ENCODE assay signal across 25 mouse cellular contexts in genomic region chr4:70221878-70222277, GRCm38 (mm10).
DNase-seq lines count a peak whose midpoint lies in the region; ATAC-seq and TF ChIP-seq lines count a peak whose summit lies in the region.
"Had no signal": no experiment of that assay in that cellular context is flagged by ENCODE, and none has a peak within 500 bp of the region (broad histone marks: within the 10 kb centered on the region; RNA-seq: fewer than 3 reads in every experiment).

No protein-coding gene starts in this region.

- 65% methylated on average over 3 of the region's 3 CpGs for WGBS in heart, embryonic 13.5 days
- 70% methylated on average over 3 of the region's 3 CpGs for WGBS in heart, embryonic 12.5 days
- WGBS in kidney, embryonic 14.5 days, result 32% methylated on average over 3 of the region's 3 CpGs

- H3K4me1 ChIP-seq in heart, embryonic 13.5 days, result peaks cover 23% of the 10 kb centered on the region
- H3K4me1 ChIP-seq in heart, embryonic 12.5 days (replicated peaks), result peaks cover 16% of the 10 kb centered on the region
- peaks cover 18% of the 10 kb centered on the region for H3K4me1 ChIP-seq in kidney, embryonic 14.5 days (ENCODE audit: control insufficient read depth, insufficient read depth, low read length)
- H3K4me1 ChIP-seq: forebrain, embryonic 12.5 days; liver, embryonic 12.5 days had no signal

- H3K4me2 ChIP-seq in heart, embryonic 13.5 days, result no peak overlapping the region
- no peak overlapping the region for H3K4me2 ChIP-seq in heart, embryonic 12.5 days
- H3K4me2 ChIP-seq in kidney, embryonic 14.5 days (replicated peaks; ENCODE audit: low read depth, low read length), result no peak overlapping the region
- H3K4me2 ChIP-seq: embryonic facial prominence, embryonic 15.5 days; forebrain, embryonic 12.5 days; hindbrain, embryonic 15.5 days; intestine, embryonic 15.5 days; liver, embryonic 12.5 days; midbrain, embryonic 11.5 days had no signal

- H3K36me3 ChIP-seq in heart, embryonic 13.5 days, result peaks cover 73% of the 10 kb centered on the region
- H3K36me3 ChIP-seq in heart, embryonic 12.5 days, result peaks cover 47% of the 10 kb centered on the region
- H3K36me3 ChIP-seq in kidney, embryonic 14.5 days (ENCODE audit: control insufficient read depth, insufficient read depth, low read length), result peaks cover 31% of the 10 kb centered on the region

- H3K27me3 ChIP-seq in heart, embryonic 13.5 days (replicated peaks), result no peaks in the 10 kb centered on the region
- H3K27me3 ChIP-seq in heart, embryonic 12.5 days (replicated peaks), result no peaks in the 10 kb centered on the region
- no peaks in the 10 kb centered on the region for H3K27me3 ChIP-seq in kidney, embryonic 14.5 days (ENCODE audit: control insufficient read depth, insufficient read depth, low read length)
- H3K27me3 ChIP-seq: embryonic facial prominence, embryonic 15.5 days; forebrain, embryonic 12.5 days; hindbrain, embryonic 15.5 days; intestine, embryonic 15.5 days; liver, embryonic 12.5 days had no signal

- no peak overlapping the region for H3K9ac ChIP-seq in heart, embryonic 13.5 days
- H3K9ac ChIP-seq in heart, embryonic 12.5 days, result no peak overlapping the region
- H3K9ac ChIP-seq in kidney, embryonic 14.5 days (ENCODE audit: low read depth, low read length), result no peak overlapping the region
- H3K9ac ChIP-seq: embryonic facial prominence, embryonic 15.5 days; forebrain, embryonic 12.5 days; forebrain, postnatal 0 days; hindbrain, embryonic 15.5 days; intestine, embryonic 15.5 days; liver, embryonic 12.5 days; liver, postnatal 0 days had no signal

- DNase-seq in kidney, adult 18-20 months, result no peak
- peak; percentile 13 for DNase-seq in left cerebral cortex, postnatal 4 days
- DNase-seq in left cerebral cortex, adult 2 months (ENCODE audit: extremely low spot score in 1 of 2, low spot score in 2 of 2), result no peak
- peak; percentile 29 for DNase-seq in retina, embryonic 14.5 days (ENCODE audit: low spot score)
- no peak for DNase-seq in cerebellum, postnatal 4 days (ENCODE audit: low spot score in 2 of 2)
- DNase-seq: adrenal gland, adult 8-10 months; cerebellum, adult 2 months; forebrain, postnatal 0 days; gastrocnemius, postnatal 10 days; heart, postnatal 14 days; layer of hippocampus, adult 9-11 months; liver, postnatal 0 days; lung, postnatal 36 days had no signal

- no peak for ATAC-seq in heart, embryonic 13.5 days (ENCODE audit: extremely low read depth, insufficient number of reproducible peaks, low FRiP score, low TSS enrichment)
- no peak for ATAC-seq in heart, embryonic 12.5 days (ENCODE audit: insufficient number of reproducible peaks, low FRiP score)
- ATAC-seq in kidney, embryonic 14.5 days (ENCODE audit: low FRiP score, low TSS enrichment), result peak; percentile 62; the same call in 1 of the 2 replicates
- ATAC-seq: CD4-positive, CD25-positive, alpha-beta regulatory T cell, adult 4 months; forebrain, postnatal 0 days; intestine, embryonic 15.5 days; liver, embryonic 12.5 days; midbrain, embryonic 16.5 days had no signal

- H3K9me3 ChIP-seq in heart, embryonic 13.5 days, result no peaks in the 10 kb centered on the region
- no peaks in the 10 kb centered on the region for H3K9me3 ChIP-seq in heart, embryonic 12.5 days (replicated peaks)
- H3K9me3 ChIP-seq in kidney, embryonic 14.5 days (ENCODE audit: control insufficient read depth, low read length), result no peaks in the 10 kb centered on the region
- H3K9me3 ChIP-seq: embryonic facial prominence, embryonic 10.5 days; embryonic facial prominence, embryonic 15.5 days; forebrain, embryonic 12.5 days; hindbrain, embryonic 15.5 days; intestine, embryonic 15.5 days; liver, embryonic 12.5 days had no signal

- intact Hi-C loops in left cerebral cortex, postnatal 4 days (cut with DNase I), result no loop called here
- intact Hi-C loops in left cerebral cortex, adult 2 months (cut with DNase I), result loop anchor here (2.0 to 10.0 kb wide), 2 partner anchors 37 to 83 kb away; no protein-coding TSS in a partner anchor

- H3K4me3 ChIP-seq in heart, embryonic 13.5 days, result no peak overlapping the region
- H3K4me3 ChIP-seq in heart, embryonic 12.5 days, result no peak overlapping the region
- H3K4me3 ChIP-seq in kidney, embryonic 14.5 days (ENCODE audit: low read length), result no peak overlapping the region
- H3K4me3 ChIP-seq in left cerebral cortex, adult 2 months, result no peak overlapping the region
- H3K4me3 ChIP-seq: embryonic facial prominence, embryonic 10.5 days; embryonic facial prominence, embryonic 15.5 days; forebrain, embryonic 12.5 days; hindbrain, embryonic 15.5 days; intestine, embryonic 15.5 days; liver, embryonic 12.5 days had no signal

- no peak for TF ChIP-seq CTCF in left cerebral cortex, adult 2 months (IDR thresholded peaks at IDR 0.05)

- H3K27ac ChIP-seq in heart, embryonic 13.5 days (replicated peaks), result peak overlapping the region; percentile 24; the same call in 1 of the 2 replicates
- H3K27ac ChIP-seq in heart, embryonic 12.5 days (ENCODE audit: poor library complexity, severe bottlenecking), result no peak overlapping the region
- no peak overlapping the region for H3K27ac ChIP-seq in kidney, embryonic 14.5 days (ENCODE audit: low read depth, low read length)
- H3K27ac ChIP-seq in left cerebral cortex, adult 2 months, result no peak overlapping the region
- H3K27ac ChIP-seq: embryonic facial prominence, embryonic 10.5 days; embryonic facial prominence, embryonic 15.5 days; forebrain, embryonic 12.5 days; hindbrain, embryonic 15.5 days; intestine, embryonic 15.5 days; liver, embryonic 12.5 days had no signal

Comparison
In these comparisons a context has a peak if more than half of its experiments do, and no peak if none do; other contexts are left out.
1. DNase-seq: peak in left cerebral cortex, postnatal 4 days (single experiment) and retina, embryonic 14.5 days (single experiment); none in kidney, adult 18-20 months (single experiment), left cerebral cortex, adult 2 months (0 of 2) and cerebellum, postnatal 4 days (0 of 2).